Mouse (Mus musculus) forelimb bud, embryonic 11.5 days (tissue): ENCODE data around the gene Rapgef2.

Experiments
- DNase-seq: peaks from one replicate; pipeline ENCODE4 v3.0.0-alpha.2; 2012; ENCODE audit warnings: low read depth, low spot score

The Rapgef2 gene

GRCm38 (mm10) chr3:79286376-79287107, at the start of gene Rapgef2:
Rapgef2 (minus strand) TSS chr3:79286517.
- peak; percentile 43 for DNase-seq

GRCm38 (mm10) chr3:79333643-79334200, 47.4 kb upstream of the Rapgef2 start:
- DNase-seq: no peak

- no peak for DNase-seq
These were observed 46.7 kb upstream of the Rapgef2 start for GRCm38 (mm10) chr3:79333051-79333450.

- DNase-seq: peak; percentile 27
These were observed 43.5 kb upstream of the Rapgef2 start for GRCm38 (mm10) chr3:79329691-79330315.

- DNase-seq: peak; percentile 20
These were observed 38.6 kb upstream of the Rapgef2 start for GRCm38 (mm10) chr3:79324697-79325526.

- DNase-seq: peak; percentile 57
These were observed 27.8 kb upstream of the Rapgef2 start for GRCm38 (mm10) chr3:79314006-79314698.

GRCm38 (mm10) chr3:79311895-79312294, 25.6 kb upstream of the Rapgef2 start:
- no peak for DNase-seq

GRCm38 (mm10) chr3:79310184-79310583, 23.9 kb upstream of the Rapgef2 start:
- no peak for DNase-seq

- no peak for DNase-seq
These were observed 22.3 kb upstream of the Rapgef2 start for GRCm38 (mm10) chr3:79308605-79309004.

GRCm38 (mm10) chr3:79299401-79299800, 13.1 kb upstream of the Rapgef2 start:
- DNase-seq: no peak

- no peak for DNase-seq
These were observed 11.0 kb upstream of the Rapgef2 start for GRCm38 (mm10) chr3:79297281-79297680.

- no peak for DNase-seq
These were observed 10.3 kb upstream of the Rapgef2 start for GRCm38 (mm10) chr3:79296586-79296985.

GRCm38 (mm10) chr3:79296049-79296448, 9.7 kb upstream of the Rapgef2 start:
- no peak for DNase-seq

GRCm38 (mm10) chr3:79294701-79295100, 8.4 kb upstream of the Rapgef2 start:
- DNase-seq: no peak

GRCm38 (mm10) chr3:79293023-79293422, 6.7 kb upstream of the Rapgef2 start:
- DNase-seq: no peak

GRCm38 (mm10) chr3:79289050-79289449, 2.7 kb upstream of the Rapgef2 start:
- DNase-seq: no peak

GRCm38 (mm10) chr3:79287699-79288458, 1.6 kb upstream of the Rapgef2 start:
- peak; percentile 18 for DNase-seq

- peak; percentile 90 for DNase-seq
These were observed 825 bp upstream of the Rapgef2 start for GRCm38 (mm10) chr3:79287108-79287576.

GRCm38 (mm10) chr3:79286031-79286375, 314 bp downstream of the Rapgef2 start:
- DNase-seq: peak; percentile 34

- no peak for DNase-seq
These were observed 1.1 kb downstream of the Rapgef2 start for GRCm38 (mm10) chr3:79285097-79285675.
